Mouse (Mus musculus): ENCODE results near the gene Zmynd8. TPM values are rescaled to one million over a fixed set of nuclear protein-coding genes. Genes with fewer than 3 reads are reported as not detected.

The Zmynd8 gene
- total RNA-seq, 2 experiments from 2014 or later = 41.2 to 44.8 TPM

DNA sequence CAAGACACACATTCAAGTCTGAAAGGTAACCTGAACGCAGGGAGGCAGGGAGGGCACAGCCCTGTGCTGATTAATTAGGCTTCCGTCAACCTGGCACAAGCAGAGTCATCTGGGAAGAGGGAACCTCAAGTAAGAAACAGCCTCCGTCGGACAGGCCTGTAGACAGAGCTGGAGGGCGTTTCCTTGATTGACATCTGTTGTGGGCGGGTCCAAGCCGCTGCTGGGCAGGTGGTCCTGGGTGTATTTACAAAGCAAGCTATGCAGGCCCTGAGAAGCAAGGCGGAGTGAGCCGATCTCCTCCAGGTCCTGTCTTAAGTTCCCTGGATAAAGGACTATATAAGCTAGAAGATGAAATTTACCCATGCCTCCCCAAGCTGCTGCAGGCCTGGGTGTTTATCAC is 65.3 kb downstream of the Zmynd8 start:
- DNase-seq = no peak

DNA sequence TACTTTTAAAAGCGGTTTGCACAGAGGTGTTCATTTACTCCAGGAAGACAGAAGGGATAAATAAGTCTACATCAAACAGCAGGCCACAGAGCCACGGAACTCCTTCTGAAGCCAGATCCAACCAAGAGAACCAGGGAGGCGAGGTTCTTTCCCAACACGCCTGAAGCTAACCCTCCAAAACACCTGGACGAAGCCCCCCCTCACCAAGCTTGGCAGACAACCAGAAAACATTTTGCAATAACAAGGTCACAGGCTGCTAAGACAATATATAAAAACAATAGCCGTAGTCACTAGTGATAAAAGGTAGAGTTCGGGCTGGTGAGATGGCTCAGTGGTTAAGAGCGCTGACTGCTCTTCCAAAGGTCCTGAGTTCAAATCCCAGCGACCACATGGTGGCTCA is 66.1 kb downstream of the Zmynd8 start:
- DNase-seq = no peak

DNA sequence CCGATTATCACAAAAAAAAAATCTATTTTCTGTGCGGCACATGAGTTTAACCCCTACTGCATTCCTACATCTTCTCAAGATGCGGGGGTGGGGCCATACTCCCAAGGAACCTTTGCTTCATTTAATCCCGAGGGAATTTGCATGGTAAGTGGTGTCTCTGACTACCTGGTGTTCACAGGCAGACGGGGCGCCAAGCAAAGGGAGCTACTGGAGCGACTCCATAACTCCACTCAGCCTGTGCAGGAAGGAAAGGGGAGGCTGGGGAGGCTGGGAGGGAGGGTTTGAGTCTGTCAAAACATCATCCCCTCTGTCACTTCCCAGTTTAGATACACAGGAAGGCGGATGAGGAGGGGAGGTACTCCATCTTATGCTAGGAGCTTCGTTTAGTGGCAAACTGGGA is 66.5 kb downstream of the Zmynd8 start:
- peak in 1 of 2 experiments; percentile 59 for DNase-seq

GRCm38 (mm10) chr2:165831637-165832289 is 67.1 kb downstream of the Zmynd8 start:
- no peak for DNase-seq

- DNase-seq = no peak
Measured at GRCm38 (mm10) chr2:165828770-165829169, 70.0 kb downstream of the Zmynd8 start.

DNA sequence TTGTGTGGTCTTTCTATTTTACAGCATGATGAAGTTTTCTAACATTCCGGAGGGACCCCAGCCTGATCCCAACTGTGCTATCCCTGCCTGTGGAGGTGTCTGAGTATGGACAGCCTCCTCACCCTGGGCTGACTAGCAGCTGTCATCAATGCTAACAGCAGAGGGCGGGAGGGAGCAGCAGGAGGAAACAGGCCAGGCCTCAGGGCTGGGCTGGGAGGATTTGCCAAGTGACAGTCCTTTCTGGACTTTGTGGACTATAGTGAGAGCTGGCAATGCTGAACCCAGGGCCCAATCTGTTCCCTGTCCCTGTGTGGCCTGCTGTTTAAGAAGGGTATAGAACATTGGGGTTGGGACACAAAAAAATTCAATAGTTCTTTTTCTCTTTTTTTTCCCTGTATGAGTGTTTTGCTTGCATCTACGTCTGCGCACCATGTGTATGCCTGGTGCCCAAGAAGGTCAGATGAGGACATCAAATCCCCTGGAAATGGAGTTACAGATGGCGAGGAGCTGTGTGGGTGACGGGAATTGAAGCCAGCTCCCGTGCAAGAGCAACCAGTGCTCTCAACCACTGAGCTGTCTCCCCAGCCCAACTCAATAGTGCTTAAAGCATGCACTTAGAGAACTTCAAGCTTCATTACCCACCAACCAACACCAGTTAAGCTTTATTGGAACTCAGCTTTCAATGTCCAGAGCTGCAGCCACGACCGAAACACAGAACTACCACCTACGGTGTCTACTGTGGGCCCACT is 72.7 kb downstream of the Zmynd8 start:
- peak; percentile 90 to 95 for DNase-seq

DNA sequence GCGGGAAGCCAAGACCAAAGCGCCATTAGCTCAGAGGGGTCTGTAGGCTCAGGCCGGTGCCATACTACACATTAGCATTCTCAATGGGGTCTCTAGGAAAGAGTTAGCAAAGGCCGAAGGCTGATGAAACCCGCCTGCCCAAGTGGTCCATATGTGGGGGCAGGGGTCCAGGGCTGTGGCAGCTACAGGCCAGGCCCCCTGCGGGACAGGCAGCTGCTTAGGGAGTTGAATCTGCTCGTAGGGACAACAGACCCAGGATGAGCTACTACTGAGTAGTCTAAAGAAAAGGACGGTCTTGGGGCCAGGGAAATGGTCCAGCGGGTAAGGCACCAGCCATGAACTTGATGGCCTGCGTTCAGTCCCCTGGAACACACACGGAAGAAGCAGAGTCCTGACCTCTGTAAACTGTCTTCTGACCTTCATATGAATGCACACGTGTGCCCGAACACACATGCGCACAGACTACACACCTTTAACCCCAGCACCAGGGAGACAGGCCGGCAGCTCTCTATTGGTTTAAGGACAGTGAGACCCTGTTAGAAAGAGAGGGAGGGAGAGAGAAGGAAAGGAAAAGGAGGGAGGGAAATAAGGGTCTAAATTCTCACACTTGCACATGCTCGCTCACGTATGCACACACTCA is 73.4 kb downstream of the Zmynd8 start:
- DNase-seq = no peak

- no peak for DNase-seq
Measured at GRCm38 (mm10) chr2:165824826-165825225, 74.0 kb downstream of the Zmynd8 start.

DNA sequence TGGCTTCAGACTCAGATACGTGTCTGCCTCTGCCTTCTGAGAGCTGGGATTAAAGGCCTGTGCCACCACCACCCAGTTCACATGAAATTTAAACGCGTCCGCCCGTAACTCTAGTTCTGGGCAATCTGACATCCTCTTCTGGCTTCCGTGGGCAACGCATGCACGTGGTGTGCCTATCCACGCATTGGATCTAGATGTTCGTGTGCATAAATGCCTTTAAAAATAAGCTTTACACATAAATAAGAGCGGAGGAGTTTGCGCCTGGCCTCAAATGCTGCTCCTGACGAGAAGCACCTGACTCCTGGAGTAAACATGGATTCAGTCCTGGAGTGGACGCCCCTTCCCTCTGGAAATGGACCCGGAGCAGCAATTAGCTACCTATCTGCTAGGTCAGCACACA is 76.3 kb downstream of the Zmynd8 start:
- DNase-seq = no peak

DNA sequence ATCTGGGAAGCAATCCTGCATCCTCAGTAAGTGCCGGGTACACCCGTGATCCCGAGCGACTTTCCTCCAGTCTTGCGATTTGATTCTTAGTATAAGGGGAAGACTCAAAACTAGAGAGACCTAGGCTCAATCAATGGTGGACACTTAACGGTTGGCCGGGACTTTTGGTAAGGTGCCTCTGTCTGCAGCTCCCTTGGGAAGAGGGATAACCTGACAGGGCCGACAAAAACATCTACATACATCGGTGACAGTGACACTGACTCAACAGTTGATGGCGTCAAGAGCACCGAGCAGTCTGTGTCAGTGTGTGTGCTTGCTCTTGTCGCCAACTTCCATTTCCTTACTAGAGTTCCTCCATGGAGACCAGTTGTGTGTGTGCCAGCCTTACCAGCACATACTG is 77.1 kb downstream of the Zmynd8 start:
- no peak for DNase-seq

DNA sequence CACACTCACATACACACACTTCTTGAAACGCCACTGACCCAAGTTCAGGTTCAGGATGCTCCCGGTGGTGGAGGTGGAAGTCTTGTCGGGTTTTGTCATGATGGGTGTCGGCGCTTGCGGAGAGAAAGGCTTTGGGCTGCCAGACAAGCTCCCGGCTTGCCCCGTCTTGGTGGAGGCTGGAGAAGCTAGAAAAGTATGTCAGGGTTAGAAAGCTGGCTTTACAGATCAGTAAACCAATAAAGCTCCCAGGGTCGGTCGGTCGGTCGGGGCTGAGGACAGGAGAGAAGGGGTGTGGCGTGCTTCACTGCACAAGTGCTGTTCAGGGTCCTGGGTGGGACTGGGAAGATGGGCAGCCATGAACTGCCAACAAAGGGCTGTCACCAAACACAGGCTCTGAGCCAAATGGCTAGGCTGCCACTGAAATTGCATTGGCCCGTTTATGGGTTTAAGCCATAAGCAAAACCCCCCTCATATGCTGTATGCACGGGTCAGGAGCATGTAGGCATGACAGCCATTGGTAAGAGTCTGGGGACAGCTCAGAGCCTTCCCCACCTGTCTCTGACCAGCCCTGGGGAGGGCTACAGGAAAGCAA is 78.2 kb downstream of the Zmynd8 start:
- no peak for DNase-seq

- no peak for DNase-seq
Measured at GRCm38 (mm10) chr2:165820073-165820472, 78.7 kb downstream of the Zmynd8 start.

DNA sequence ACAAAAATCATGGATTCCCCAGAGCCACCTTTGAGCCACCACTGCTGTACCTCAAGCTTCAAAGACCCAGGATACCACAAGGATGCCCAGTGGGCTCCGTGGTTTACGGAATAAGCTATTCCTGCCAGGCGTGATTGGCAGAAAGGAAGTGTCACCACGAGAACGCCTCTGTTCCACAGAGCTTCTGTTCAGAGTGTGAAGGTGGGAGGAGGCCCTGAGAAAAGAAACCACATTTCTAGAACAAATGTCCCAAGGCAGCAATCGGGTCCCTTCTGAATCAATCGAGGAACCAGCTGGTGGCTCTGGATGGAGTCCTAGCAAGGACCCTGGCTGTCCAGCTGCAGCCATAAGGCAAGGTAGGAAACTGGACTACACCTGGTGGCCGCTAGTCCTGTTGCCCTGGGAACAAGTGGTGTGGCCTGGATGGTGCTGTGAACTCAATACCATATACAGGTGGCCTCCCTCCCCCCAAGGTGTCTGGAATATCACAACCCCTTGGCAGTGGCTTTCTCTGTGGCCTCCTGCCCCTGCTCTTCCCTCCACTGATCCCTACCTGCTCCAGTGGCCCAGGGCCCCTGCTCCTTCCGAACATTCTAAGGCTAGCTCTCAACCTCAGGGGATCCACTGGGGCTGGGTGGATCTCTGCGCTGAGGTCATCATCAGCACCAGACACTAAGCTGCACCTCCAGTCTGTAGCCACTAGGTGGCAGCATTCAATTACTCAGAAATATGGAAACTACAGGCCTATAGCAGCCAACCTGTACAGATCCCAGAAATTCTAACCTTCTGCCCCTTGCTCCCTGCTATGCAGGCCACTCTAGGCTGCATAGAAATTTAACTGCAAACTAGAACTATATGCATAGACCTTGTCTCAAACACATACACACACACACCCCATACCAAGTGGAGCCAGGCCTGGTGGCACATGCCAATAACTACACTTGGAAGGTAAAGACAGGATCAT is 79.5 kb downstream of the Zmynd8 start:
- peak; percentile 76 to 86 for DNase-seq

- no peak for DNase-seq
Measured at GRCm38 (mm10) chr2:165818570-165818969, 80.2 kb downstream of the Zmynd8 start.

GRCm38 (mm10) chr2:165817437-165817836 is 81.4 kb downstream of the Zmynd8 start:
- DNase-seq = peak; percentile 43 to 49

DNA sequence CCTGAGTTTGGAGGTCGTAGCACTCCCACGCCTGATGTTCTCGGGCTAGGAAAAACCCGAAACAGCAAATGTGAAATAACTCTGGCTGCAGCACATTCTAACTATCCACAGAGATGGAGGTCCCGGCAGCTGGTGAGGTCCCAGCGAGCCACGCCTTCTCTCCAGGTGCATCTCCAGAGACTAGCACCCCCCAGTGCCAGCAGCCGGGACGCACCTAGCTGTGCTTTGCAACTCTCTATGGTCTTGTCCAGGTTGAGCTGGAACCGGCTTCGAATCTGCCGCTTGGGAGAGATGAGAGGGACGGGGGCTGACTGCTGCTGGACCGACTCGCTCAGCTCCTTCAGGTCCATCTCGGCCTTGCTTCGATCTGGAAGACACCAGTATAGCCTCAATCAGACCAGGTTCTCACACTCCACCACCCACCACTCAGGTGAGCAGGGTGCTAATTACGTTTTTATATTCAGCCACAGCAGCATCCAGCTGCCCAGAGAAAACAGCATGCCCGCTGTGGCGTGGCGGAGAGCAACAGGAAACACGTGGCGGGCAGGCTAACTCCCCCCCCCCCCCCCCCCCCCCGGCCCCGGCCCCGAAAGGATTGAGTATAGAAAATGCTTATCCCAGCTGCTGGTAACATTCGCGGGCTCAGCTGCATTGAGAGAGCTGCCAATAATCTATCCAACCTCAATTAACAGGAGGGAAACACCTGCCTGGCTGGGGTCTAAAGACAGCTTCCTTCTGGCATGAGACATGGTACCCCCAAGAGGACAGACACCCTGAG is 83.5 kb downstream of the Zmynd8 start:
- no peak for DNase-seq

- DNase-seq = no peak
Measured at GRCm38 (mm10) chr2:165812889-165813288, 85.9 kb downstream of the Zmynd8 start.

DNA sequence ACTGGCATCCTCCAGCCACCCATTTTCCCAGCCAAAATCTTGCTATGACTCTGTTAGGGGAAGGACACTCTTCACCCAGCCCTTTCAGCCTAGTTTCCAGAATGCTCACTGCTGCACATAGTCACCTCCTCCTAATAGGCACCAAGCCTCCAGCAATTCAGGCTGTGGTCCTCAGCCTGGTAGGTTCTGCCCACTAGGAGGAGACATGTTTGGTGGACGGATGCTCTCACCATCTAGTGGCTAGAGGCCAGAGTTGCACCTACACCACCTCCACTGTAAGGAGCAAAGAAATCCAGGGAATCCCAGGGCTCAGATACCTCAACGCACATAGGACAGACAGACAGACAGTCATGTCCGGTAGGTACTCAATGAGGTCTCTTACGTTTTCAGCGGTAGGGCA is 87.3 kb downstream of the Zmynd8 start:
- peak; percentile 45 to 66 for DNase-seq

- no peak for DNase-seq
Measured at GRCm38 (mm10) chr2:165809901-165810477, 88.8 kb downstream of the Zmynd8 start.

- DNase-seq = no peak
Measured at GRCm38 (mm10) chr2:165809091-165809490, 89.7 kb downstream of the Zmynd8 start.

Measured in heart, adult 18-20 months (tissue).